Mouse (Mus musculus) kidney, embryonic 16.5 days (tissue): ENCODE measurements around the gene Klc4. TPM values are rescaled to one million over a fixed set of nuclear protein-coding genes. Genes with fewer than 3 reads are reported as not detected.

ENCODE experiments used
- ATAC-seq: fragments of 200-750 bp; cut with Nextera tagmentation; 2 replicates; pipeline ENCODE4 v1.8.0; 2017; ENCODE audit warnings: moderate TSS enrichment; ENCODE audit not compliant: low FRiP score, low TSS enrichment
- H3K27ac ChIP-seq: fragments of 300-500 bp; sonication (generic); 2 replicates; pipeline ENCODE4 v1.5.1; 2014; ENCODE audit warnings: low read length
- H3K27me3 ChIP-seq: fragments of 300-500 bp; sonication (generic); 2 replicates; pipeline ENCODE4 v1.6.1; 2014; ENCODE audit warnings: low read length, control low read depth, mixed read lengths; ENCODE audit not compliant: insufficient read depth
- H3K36me3 ChIP-seq: fragments of 300-500 bp; sonication (generic); 2 replicates; pipeline ENCODE4 v1.6.1; 2014; ENCODE audit warnings: low read length, control low read depth, mixed read lengths; ENCODE audit not compliant: insufficient read depth
- H3K4me1 ChIP-seq: fragments of 300-500 bp; sonication (generic); 2 replicates; pipeline ENCODE4 v1.6.1; 2014; ENCODE audit warnings: low read length, control low read depth, mixed read lengths; ENCODE audit not compliant: insufficient read depth
- H3K4me2 ChIP-seq: fragments of 300-500 bp; sonication (generic); replicated peaks from 2 replicates; pipeline ENCODE4 v1.6.1; 2014; ENCODE audit warnings: low read depth, low read length
- H3K4me3 ChIP-seq: fragments of 300-500 bp; sonication (generic); 2 replicates; pipeline ENCODE4 v1.5.1; 2014; ENCODE audit warnings: mild to moderate bottlenecking, low read length
- H3K9ac ChIP-seq: fragments of 300-500 bp; sonication (generic); replicated peaks from 2 replicates; pipeline ENCODE4 v1.6.1; 2014; ENCODE audit warnings: low read length
- H3K9me3 ChIP-seq: fragments of 300-500 bp; sonication (generic); 2 replicates; pipeline ENCODE4 v1.6.1; 2016; ENCODE audit warnings: low read length, control low read depth
- WGBS: fragments of 180-500 bp; shearing (Covaris S2); extraction: QIAGEN DNeasy Blood & Tissue Kit; methylation state at CpG from one replicate; pipeline ENCODE4 v1.1.7; 2014; 5-methylcytosine and 5-hydroxymethylcytosine counted together
- polyA plus RNA-seq: library from polyadenylated mRNA; unstranded; fragments of >200 nt; fragmentation: Nextera tagmentation; extraction: Ambion mirVana; gene quantifications from 2 replicates; pipeline ENCODE4 v1.2.1, GENCODE M21; 2015

Gene Klc4
- polyA plus RNA-seq, 1 experiment from 2014 or later = 58.0 TPM

DNA sequence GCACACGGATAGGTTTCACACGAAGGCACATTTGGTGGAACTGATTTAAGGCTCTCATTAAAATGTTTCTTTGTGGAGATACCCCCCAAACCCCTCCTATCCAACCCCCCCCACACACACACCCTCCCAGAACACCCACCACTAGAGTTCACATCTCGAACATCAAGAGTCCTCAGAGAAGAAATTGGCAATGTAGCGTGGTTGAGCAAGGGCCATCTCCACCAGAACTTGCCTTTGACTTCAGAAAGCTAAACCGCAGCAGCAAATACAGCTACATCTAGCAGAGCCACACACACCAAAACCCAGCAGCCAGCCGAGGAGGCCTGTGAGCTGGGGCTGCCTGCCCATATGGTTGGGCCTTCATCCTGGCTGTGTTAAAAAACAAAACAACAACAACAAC is 18.4 kb downstream of the Klc4 start:
- ATAC-seq = no peak
- Histone ChIP-seq H3K4me2 (peak overlapping the region; percentile 71), H3K36me3 (peaks cover 6% of the 10 kb centered on the region; the same call in 1 of the 2 replicates), H3K4me3 (peak overlapping the region; percentile 82), H3K27me3 (no peaks in the 10 kb centered on the region), H3K9me3 (no peaks in the 10 kb centered on the region), H3K4me1 (peaks cover 81% of the 10 kb centered on the region), H3K27ac (peak overlapping the region; percentile 99), H3K9ac (peak overlapping the region; percentile 94)
- 15% methylated on average over 6 of the region's 6 CpGs for WGBS

DNA sequence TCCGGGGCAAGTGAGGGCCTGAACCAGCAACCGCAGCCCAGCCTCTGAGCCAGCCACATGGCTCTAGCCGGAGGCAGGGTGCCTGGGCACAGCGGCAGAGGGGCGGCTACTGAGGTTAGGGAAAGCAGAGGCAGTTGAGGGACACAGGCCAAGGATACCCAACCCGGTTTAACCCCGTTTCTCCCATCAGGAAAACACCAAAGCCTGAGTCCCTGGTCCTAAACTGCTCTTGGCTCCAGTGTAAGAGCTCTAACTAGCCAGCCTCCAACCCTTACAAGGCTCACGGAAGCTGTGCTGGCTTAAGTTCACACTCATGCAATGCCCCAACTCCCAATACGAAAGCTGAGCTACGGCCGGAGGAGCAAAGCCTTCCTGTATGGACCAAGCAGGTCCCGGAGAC is 21.2 kb downstream of the Klc4 start:
- no peaks in the 10 kb centered on the region for H3K36me3 ChIP-seq
- no peaks in the 10 kb centered on the region for H3K9me3 ChIP-seq
- no peaks in the 10 kb centered on the region for H3K27me3 ChIP-seq
- H3K4me3 ChIP-seq = peak overlapping the region; percentile 16
- peak overlapping the region; percentile 55 for H3K9ac ChIP-seq
- ATAC-seq = no peak
- WGBS = 38% methylated on average over 12 of the region's 12 CpGs
- H3K27ac ChIP-seq = peak overlapping the region; percentile 56
- H3K4me1 ChIP-seq = peaks cover 84% of the 10 kb centered on the region
- H3K4me2 ChIP-seq = peak overlapping the region; percentile 47

DNA sequence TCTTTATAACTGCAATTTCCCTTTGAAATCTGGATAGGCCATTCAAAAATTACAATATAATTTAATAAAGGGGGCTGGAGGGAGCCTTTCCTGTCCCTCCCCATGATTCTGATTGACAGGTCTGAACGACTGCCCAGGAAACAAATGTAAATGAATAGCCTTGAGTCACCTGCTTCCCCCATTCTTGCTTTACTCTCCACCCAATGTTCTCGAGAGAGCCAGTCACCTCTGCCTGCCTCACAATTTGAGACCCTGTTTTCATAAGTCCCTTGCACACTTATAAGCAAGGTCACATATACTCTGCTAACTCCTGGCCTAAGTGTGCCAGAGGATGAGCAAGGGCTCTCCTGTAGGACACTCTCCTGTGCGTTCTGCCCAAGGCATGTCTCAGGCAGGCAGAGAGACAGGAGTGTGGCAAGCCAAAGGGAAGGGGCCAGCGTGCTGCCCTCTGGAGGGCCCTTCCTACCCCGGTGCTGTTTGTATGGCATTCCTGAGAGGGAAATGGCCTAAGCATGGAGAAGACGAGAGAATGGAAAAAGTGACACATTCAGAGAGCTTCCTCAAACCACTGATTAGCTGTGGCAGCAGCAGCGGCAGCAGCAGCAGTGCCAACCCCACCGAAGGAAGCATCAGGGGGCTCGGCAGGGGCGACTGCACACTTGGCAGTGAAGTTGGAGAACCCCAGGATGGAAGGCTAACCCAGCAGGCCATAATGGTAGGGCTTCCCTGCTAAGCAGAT is 21.8 kb downstream of the Klc4 start:
- peaks cover 89% of the 10 kb centered on the region for H3K4me1 ChIP-seq
- H3K9me3 ChIP-seq = no peaks in the 10 kb centered on the region
- no peaks in the 10 kb centered on the region for H3K27me3 ChIP-seq
- no peak for ATAC-seq
- H3K4me3 ChIP-seq = peak overlapping the region; percentile 16
- no peaks in the 10 kb centered on the region for H3K36me3 ChIP-seq
- 16% methylated on average over 10 of the region's 10 CpGs for WGBS
- peak overlapping the region; percentile 55 for H3K9ac ChIP-seq
- H3K4me2 ChIP-seq = peak overlapping the region; percentile 47
- peak overlapping the region; percentile 56 for H3K27ac ChIP-seq

DNA sequence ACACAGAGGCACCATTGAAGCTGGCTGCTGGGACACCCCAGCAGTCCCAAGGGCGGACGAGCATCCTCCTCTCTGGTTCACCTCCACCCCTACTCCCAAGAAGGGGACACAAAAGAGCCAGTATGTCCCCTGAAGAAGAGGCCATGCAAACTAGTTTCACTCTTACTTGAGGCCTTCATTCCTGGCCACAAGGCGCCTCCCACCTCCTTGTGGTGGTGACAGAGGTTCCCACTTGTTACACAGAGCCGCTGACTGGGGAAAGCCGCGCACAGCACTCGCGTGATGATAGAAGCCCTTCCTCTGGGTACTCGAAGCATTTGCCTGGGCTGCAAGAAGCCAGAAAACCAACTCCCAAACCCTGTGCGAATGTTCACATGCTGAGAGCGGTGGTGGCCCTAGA is 23.6 kb downstream of the Klc4 start:
- Histone ChIP-seq H3K4me2 (no peak overlapping the region), H3K27ac (peak overlapping the region; percentile 99), H3K27me3 (no peaks in the 10 kb centered on the region), H3K9ac (peak overlapping the region; percentile 46), H3K9me3 (no peaks in the 10 kb centered on the region), H3K36me3 (no peaks in the 10 kb centered on the region), H3K4me3 (no peak overlapping the region), H3K4me1 (peaks cover 100% of the 10 kb centered on the region)
- WGBS = 60% methylated on average over 11 of the region's 11 CpGs
- no peak for ATAC-seq

DNA sequence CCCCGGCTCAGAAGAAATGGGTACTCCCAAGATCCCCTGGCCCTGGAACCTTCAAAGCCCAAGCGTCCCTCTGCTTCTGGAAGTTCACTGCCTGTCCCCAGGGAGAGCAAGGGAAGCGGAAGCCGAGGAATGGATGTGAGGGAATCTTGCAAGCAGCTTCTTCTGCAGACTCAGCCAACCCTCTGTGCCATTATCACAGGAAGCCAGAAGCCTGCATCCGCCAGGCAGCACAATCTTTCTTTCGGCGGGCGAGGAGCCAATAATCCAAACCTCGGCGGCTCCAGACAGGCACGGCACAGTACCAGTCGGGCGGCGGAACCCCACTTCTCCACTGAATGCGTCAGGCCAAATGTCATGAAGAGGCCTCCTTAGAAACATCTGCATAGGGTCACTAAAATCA is 24.5 kb downstream of the Klc4 start:
- Histone ChIP-seq H3K4me1 (peaks cover 99% of the 10 kb centered on the region), H3K4me3 (no peak overlapping the region), H3K4me2 (peak overlapping the region; percentile 24; the same call in 1 of the 2 replicates), H3K27ac (peak overlapping the region; percentile 99), H3K9ac (peak overlapping the region; percentile 46; the same call in 1 of the 2 replicates), H3K36me3 (no peaks in the 10 kb centered on the region), H3K9me3 (no peaks in the 10 kb centered on the region), H3K27me3 (no peaks in the 10 kb centered on the region)
- ATAC-seq = no peak
- WGBS = 24% methylated on average over 15 of the region's 15 CpGs

DNA sequence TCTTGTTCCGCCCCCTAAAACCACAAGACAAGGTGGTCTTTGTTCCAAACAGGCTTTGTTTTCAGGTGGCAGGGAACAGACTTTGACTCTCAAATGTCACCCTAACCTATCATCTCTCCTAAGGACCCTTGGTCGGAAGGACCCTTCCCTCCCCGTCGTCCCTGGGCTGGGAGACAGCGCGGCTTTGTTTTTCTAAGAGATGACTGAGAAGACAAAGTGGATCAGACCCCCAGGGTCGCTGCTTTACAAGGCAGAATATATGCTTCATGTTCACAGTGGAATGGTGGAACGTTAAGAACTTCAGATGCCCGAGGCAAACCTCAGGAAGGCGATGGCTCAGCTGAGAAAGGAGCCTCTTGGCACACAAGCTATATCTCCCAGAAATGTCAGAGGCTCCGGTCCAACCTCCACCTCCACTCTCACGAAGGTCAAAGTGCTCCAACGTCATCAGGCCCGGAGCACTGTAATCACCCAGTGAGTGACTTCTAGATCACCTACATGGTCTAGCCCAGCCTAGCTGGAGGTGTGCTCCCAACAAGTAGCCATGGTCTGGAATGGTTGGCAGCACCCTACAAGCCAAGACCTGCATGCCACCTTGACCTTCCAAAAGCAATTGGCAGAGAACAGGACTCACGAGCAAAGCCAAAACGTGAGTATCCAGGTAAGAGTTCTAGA is 26.0 kb downstream of the Klc4 start:
- no peak for ATAC-seq
- peak overlapping the region; percentile 99 for H3K27ac ChIP-seq
- H3K36me3 ChIP-seq = no peaks in the 10 kb centered on the region
- no peaks in the 10 kb centered on the region for H3K27me3 ChIP-seq
- peaks cover 98% of the 10 kb centered on the region for H3K4me1 ChIP-seq
- H3K4me2 ChIP-seq = peak overlapping the region; percentile 50
- H3K9me3 ChIP-seq = no peaks in the 10 kb centered on the region
- 17% methylated on average over 16 of the region's 16 CpGs for WGBS
- H3K9ac ChIP-seq = peak overlapping the region; percentile 70
- H3K4me3 ChIP-seq = 0 out of 2 replicates have a peak overlapping the region, but pooled peaks have one; percentile 16

DNA sequence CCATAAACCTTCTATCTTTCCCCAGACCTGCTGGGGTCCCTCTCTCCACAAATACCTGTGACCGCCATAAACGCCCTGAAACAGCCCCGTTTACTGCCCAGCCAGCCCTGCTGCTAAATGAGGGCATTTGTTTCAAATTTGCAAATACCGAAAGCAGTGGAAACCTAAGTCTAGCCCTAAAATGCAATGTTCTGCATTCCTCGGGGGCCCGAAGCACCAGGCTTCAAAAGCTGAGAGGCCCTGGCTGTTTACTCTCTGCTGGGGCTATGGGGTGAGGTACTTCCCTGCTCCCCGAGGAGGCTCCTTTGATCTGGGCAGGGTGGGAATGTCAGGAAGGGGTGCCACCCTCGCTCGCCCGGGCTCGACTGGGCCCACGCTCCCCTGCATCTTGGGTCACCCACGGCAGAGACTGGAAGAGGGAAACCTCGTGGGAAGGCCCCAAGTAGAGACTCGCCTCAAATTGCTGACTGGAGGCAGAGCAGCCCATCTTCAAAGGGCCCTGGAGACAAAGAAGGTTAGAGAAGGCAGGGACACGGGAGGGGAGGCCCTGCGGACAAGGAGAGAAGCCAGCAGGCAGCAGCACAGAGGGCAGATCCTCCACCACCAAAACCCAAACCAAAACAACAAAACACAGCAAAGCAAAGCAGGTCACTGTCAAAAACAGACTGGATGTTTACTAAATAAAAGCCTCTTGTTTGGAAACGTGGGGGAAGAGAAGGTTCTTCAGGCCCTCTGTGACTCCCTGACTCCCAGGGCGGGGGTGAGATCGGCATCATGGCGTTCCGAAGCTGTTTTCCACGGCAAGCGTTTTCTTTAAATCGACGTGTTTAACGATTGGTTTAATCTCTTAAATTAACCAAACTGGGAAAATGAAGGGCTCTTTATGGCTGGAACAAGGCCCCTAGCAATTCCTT is 26.8 kb downstream of the Klc4 start:
- peak; percentile 31; the same call in 1 of the 2 replicates for ATAC-seq
- Histone ChIP-seq H3K9ac (peak overlapping the region; percentile 70), H3K36me3 (no peaks in the 10 kb centered on the region), H3K27me3 (no peaks in the 10 kb centered on the region), H3K9me3 (no peaks in the 10 kb centered on the region), H3K4me3 (peak overlapping the region; percentile 16), H3K27ac (peak overlapping the region; percentile 99), H3K4me1 (peaks cover 96% of the 10 kb centered on the region), H3K4me2 (peak overlapping the region; percentile 50)
- 10% methylated on average over 27 of the region's 27 CpGs for WGBS

DNA sequence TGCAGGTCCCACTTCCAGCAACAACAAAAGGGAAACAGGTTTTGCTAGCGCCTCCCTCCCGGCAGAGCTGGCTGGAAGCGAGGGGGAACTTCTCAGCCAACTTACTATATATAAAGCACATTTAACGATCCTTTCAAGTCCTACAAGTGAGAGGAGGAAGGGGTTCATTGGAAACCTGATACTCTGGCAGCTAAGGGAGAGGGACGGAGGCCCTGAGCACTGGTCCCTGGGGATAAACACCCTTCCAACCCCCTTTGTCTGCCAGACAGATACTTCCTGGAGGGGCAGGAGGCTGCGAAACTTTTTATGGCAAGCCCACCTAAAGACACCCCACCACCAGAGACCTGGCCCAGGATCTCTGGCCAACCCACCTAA is 27.4 kb downstream of the Klc4 start:
- peak; percentile 67 for ATAC-seq
- H3K9ac ChIP-seq = peak overlapping the region; percentile 70
- peak overlapping the region; percentile 99 for H3K27ac ChIP-seq
- 5% methylated on average over 6 of the region's 6 CpGs for WGBS
- peak overlapping the region; percentile 27 for H3K4me3 ChIP-seq
- peak overlapping the region; percentile 50 for H3K4me2 ChIP-seq
- H3K27me3 ChIP-seq = no peaks in the 10 kb centered on the region
- H3K36me3 ChIP-seq = no peaks in the 10 kb centered on the region
- H3K4me1 ChIP-seq = peaks cover 96% of the 10 kb centered on the region
- H3K9me3 ChIP-seq = no peaks in the 10 kb centered on the region

DNA sequence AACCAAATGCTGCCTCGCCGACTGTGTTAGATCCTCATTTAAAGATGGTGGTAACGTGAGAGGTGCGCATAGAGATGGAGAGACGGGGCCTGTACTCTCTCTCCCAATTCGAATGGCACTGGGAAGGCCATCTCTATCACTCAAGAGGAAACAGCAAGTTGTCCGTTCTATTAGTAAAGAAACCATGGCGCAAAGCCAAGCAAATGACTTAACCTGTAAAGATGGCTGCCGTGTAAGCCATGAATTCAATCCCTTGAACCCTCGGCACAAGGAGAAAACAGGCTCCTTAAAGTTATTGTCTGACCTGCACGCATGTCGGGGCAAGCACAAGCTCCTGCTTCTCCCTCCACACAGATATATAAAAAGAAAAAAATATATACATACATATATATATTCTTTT is 28.0 kb downstream of the Klc4 start:
- Histone ChIP-seq H3K4me1 (peaks cover 96% of the 10 kb centered on the region), H3K4me3 (peak overlapping the region; percentile 27), H3K4me2 (peak overlapping the region; percentile 50), H3K36me3 (no peaks in the 10 kb centered on the region), H3K27me3 (no peaks in the 10 kb centered on the region), H3K27ac (peak overlapping the region; percentile 99), H3K9ac (peak overlapping the region; percentile 70; the same call in 1 of the 2 replicates), H3K9me3 (no peaks in the 10 kb centered on the region)
- 11% methylated on average over 12 of the region's 12 CpGs for WGBS
- no peak for ATAC-seq
